Mouse (Mus musculus): ENCODE data around the gene Wdsub1.
"Not testable (repeated sequence)": the region's sequence is repeated elsewhere in the genome, so short reads cannot be mapped to it uniquely, and the experiment has no call there.

The Wdsub1 gene

DNA sequence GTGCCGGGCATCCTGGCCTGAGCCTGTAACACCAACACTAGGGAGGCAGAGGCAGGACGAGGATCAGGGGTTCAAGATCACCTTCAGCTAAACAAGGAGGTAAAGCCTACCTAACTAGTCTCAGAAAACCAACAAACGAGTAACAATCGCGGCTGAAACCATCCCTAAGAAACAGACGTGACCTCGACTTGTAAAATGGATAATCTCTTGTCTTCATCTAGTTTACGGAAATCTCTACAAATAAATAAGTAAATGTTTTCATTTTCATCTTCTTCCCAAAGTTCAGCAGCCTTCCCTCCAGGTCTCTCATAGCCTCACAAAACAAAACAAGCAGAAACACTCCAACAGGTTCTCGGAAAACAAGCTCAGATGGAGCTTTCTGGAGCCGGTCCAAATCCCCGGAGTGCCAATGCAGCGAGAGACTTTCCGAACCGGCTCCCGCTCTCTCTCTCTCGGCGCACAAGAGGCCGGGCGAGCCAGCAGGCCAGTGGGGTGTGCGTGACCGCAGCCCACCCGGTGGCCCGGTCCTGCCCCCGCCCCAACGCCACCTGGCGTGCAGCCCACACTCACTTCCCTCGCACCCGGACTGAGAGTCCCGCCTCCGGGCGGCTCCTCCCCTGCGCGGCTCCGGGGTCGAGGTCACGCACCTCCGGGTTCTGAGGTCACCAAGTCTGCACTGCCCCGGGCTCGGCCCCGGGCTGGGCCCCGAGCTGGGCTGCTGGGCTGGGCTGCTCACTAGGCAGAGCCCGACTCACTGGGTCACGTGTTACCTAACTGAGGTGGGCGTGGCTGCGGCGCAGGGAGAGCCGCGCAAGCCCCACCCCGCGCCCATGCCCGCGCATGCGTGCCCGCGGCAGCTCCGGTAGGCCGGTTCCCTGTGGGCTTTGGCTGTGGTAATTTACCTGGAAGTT is at the start of gene Wdsub1:
TSS of gene Wdsub1 (minus strand) at position 761 of the 911 bp plus-strand sequence.
- peak; percentile 94 to 97 for DNase-seq (ENCODE audit: low spot score in 2 of 2)

DNA sequence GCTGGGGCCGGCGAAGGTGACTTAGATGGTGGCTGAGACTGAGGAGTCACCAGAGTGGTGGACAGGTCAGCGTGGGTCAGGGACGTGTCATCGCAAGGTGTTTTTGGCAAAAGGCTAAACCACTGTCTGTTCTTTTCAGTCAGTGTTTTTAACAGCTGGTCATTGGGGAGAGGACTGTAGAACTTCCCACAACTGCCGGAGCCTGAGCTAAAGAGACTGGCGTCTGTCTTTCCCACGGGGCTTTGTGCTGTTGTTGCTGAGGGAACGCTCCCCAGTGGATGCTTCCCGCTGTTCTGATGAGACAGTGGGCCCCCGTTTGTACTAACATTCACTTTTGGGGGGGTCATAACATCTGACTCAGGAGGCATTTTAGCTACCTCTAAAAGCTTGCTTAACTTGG is 31.2 kb upstream of the Wdsub1 start:
- DNase-seq (ENCODE audit: low spot score in 2 of 2) = no peak

DNA sequence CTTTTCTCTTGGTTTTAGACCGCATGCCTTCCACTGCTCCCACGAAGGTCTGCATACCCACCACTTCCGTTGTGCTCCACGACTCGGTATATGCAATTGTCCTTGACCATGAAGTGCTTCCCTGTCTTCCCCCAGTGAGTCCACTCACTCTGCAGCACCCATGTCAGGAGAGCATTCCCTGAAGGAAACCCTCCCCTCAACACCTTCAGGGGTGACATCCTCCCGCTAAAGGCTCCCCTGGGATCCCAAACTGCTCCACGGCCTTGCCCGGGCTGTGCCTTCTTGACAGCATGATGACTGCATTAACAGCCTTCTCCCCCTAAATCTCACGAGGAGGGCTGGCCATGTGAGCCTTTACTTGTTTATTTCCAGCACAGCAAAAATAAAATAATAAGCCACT is 25.7 kb upstream of the Wdsub1 start:
- peak in 1 of 2 experiments; percentile 52 for DNase-seq (ENCODE audit: low spot score in 2 of 2)

DNA sequence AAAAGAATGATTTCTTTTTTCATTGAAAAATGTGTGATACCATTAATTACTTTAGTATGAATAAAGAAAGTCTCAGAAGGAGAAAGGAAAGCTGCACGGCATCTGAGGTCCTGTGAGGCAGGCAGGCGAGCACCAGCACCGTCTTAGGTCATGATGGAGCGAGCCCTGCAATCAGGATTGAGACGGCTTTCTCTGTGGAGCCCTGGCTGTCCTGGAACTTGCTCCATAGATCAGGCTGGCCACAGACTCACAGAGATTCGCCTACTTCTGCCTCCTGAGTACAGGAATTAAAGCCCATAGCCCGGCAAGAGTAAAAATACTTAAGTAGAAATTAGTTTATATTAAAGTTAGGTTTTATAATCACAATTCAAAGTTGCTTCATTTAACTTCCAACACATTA is 21.6 kb upstream of the Wdsub1 start:
- peak in 1 of 2 experiments; percentile 52 for DNase-seq (ENCODE audit: low spot score in 2 of 2)

DNA sequence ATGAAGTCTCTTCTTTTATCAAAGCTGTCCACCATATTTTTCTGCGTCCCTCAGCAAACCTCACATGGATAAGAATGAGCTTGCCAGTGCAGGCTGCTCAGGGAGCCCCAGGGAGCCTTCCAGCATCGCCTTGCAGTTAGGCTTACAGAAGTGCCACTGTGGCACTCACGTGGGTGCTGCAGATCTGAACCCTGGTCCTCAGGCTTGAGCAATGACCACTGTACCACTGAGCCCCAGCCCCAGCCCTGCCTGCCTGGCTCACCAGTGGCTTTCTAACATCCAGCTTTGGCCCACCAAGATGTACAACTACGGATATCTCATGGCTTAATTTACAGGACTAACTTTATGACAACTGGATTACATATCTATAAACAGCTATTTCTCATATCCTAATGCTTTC is 16.3 kb upstream of the Wdsub1 start:
- peak in 1 of 2 experiments; percentile 55 for DNase-seq (ENCODE audit: low spot score in 2 of 2)

DNA sequence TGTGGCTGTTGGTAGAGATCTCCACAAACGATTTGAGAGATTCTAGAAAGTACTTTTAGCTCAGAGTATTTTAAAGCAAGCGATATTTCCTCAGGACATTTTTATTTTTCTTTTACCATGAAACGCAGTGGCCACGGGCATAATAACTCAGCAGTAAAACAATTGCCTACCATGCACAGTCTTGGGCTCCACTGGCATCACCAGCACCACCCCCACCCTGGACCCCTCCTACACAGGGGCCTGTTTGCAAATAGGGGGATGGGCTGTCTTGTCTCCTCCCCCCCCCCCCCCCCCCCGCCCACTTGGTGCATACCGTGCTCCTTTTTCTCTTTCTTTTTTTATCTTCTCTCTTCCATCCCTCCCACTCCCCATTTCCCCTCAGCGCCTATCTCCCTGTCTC is 15.7 kb upstream of the Wdsub1 start:
- DNase-seq (ENCODE audit: low spot score in 2 of 2) = no peak

DNA sequence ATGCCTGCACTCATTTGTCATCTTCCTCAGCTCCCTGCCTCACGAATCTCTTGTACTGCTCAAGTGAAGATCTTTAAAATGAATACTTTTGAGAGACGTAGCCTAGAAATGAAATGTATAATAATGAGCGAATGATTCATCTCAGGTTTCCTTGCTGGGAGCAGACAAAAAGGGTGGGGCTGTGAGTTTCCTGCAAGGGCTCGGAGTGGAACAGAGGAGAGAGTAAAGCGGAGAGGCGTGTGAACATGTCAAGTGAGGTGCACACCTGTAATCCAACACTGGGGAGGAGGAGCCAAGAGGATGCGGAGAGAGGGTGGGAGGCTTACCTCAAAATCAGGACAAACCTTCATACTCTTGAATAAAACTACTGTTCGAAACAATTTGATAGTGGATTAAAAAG is 14.4 kb upstream of the Wdsub1 start:
- peak in 1 of 2 experiments; percentile 44 for DNase-seq (ENCODE audit: low spot score in 2 of 2)

DNA sequence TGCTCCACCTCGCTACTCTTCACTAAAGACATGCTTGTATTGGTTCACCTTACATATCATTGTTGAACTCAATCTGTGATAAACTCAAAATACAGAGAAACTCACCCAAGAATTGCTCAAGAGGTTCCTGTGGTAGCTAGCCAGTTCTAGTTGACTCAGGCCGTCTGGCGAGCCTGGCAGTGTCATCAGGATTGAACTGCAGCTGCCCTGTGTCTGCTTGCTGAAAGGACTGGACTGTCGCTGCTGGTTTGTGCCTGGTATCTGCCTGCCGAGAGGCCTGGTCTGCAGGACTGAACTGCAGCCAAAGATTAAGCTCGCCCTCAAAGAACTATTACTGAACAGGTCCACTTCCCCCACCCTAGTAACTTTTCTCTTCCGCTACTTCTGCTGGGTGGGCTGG is 14.0 kb upstream of the Wdsub1 start:
- no peak for DNase-seq (ENCODE audit: low spot score in 2 of 2)

DNA sequence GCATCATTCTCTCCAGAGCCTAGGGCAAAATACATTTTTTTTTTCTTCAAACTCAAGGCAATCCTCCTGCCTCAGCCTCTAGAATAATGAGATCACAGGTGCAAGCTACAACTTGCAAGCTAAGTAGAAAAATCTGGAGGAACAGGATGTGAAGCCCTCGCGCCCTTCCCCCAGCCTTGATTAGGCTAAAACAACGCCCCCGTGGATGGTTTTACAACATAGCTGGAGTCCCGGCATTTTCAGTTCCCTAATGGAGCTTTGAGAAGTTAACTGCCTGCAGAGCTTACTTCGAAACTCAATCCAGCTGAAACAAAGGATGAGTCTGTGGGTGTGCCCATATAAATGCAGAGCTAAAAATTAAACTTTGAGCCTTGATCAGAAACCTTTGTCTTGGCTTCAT is 7.3 kb upstream of the Wdsub1 start:
- DNase-seq (ENCODE audit: low spot score in 2 of 2) = no peak

DNA sequence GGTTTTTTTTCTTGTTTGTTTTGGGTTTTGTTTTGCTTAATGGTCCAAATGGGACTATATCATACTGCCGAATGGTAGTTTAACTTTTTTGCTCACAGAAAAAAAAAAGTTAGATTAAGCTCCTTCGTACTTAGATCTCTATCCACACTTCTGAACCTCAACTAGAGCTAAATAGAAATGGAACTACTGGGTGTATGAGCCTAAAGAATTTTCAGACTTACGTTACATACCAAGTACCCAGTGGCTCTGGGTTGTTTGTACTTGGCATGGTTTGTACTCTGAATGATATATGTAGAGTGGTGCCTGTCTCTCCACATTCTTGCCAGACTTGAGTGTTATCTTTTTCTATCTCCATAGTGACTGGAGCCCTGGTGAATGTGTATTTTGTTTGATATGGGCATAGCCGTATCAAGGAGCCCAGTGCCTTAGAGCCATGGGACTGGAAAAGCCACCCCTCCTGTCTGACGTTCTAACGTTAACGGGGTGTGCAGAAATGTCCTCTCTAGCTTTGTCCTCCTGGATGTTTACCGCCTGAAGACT is 421 bp upstream of the Wdsub1 start:
- DNase-seq (ENCODE audit: low spot score in 2 of 2) = no peak

DNA sequence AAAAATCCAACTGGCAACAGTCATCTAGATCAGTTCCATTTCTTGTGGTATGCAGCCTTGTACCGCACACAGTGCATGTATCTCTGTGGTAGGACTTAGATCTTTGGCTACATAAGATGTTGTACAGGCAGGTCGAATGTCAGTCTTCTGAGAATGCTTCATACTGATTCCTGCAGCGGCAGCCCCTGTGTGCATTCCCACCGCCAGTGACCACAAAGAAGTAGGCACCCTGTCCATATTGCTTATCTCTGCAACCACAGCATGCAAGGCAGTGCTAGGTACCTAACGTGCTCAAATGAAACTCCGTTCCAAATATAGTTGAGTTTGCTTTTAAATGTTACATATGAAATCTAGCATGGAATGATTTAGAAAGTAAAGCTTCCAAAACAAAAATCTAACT is 987 bp downstream of the Wdsub1 start:
- no peak for DNase-seq (ENCODE audit: low spot score in 2 of 2)

DNA sequence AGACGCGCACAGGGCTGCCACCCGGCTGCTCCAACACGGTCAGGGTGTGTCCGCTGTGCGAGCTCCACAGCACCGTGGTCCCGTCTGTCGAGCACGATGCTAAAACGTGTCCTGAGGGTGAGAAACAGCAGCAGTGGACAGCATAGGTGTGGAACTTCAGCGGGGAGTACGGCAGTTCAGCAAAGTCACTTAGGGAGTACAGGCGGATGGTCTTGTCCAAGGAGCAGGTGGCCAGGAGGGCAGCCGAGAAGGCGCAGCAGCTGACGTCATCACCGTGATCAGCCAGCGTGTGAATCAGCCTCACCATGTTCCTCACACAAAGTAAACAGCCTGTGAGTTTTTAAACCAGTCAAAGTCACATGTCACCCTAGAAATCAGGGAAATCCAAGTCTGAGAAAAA is 4.2 kb downstream of the Wdsub1 start:
- no peak for DNase-seq (ENCODE audit: low spot score in 2 of 2)

DNA sequence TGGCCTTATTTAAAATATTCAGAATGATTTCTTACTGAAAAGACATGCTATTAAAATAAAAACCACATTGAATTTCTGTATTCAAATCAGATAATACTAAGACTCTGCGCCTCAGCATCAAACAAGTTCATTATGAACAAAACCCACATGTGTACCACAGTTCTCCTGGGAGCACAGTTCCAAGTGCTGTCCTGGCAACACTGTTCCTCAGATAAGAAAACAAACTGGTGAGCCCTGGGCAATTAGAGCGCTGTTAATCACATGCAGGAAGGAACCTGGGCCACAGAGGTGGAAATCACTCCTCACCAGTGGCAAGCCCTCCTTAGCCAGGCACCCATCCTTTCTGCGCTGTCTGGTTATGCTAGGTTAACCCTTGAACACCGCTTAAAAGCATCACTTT is 5.1 kb downstream of the Wdsub1 start:
- no peak for DNase-seq (ENCODE audit: low spot score in 2 of 2)

DNA sequence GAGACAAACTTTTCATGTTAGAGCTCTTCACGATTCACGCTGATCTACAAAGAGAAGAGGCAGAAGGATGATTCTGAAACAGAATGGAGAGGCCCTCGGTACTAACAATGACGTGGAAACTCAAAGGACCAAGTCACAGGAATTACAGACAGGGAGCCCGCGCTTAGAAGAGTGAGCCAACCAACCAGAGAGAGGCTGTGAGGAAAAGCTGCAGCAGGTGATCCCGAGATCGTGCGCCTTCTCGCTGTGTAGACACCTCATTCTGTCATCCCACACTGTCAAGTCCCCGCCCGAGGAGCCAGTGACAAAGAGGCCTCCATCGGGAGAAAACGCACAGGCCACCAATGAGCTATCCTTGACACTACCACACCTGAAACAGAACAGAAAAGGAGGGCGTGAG is 5.9 kb downstream of the Wdsub1 start:
- no peak for DNase-seq (ENCODE audit: low spot score in 2 of 2)

DNA sequence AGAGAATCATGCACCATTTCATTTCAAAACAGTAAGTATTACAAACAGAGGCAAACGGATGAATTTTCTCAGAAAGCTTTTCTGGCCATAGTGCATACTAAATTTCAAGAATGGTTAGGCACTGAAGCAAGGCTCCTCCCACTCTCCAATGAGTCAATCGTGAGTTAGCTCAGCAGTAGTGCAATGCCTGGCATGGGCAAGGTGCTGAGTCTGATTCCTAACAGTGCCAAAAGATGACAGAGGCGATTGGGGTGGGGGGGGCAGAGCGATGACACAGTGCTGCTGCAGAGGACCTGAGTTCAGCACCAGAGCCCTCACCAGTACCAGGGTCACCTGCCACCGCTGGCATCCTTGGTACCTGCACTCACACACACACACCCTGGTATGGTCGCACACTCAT is 11.9 kb downstream of the Wdsub1 start:
- DNase-seq (ENCODE audit: low spot score in 2 of 2) = no peak

DNA sequence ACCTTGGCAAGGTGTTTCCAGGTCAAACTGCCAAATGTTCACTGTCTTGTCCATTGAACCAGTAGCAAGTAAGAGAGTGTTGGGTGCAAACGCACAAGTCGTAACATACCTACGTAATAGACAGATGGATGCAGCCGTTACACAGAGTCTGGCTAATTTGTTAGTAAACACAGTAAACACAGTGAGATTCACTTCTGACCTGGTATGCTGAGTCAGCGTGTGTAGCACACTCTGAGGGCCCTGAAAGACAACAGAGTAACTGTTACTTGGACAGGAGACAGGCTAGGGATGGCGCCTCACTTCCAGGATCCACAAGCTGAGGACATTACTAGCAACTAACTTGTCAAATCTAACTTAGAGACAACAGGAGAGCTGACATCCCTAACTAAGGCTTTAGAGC is 19.8 kb downstream of the Wdsub1 start:
- DNase-seq (ENCODE audit: low spot score in 2 of 2) = no peak

DNA sequence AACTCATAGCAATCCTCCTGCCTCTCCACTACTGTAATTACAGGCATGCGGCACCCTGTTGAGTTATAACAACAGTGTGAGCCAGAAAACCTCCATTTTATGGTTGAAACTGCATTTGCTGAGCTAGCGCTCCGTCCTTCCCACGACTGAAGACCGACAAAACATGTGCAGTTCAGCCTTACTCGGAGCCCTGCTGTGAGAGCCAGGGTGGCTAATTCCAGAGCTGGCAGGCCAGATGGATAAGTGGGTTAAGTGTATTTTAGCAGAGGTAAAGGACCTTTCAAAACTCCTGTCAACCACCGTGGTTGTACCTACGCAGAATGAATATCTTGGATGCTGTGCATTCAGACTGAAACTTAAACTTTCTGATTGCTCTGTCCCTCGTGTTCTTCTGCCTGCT is 28.0 kb downstream of the Wdsub1 start:
- no peak for DNase-seq (ENCODE audit: low spot score in 2 of 2)

DNA sequence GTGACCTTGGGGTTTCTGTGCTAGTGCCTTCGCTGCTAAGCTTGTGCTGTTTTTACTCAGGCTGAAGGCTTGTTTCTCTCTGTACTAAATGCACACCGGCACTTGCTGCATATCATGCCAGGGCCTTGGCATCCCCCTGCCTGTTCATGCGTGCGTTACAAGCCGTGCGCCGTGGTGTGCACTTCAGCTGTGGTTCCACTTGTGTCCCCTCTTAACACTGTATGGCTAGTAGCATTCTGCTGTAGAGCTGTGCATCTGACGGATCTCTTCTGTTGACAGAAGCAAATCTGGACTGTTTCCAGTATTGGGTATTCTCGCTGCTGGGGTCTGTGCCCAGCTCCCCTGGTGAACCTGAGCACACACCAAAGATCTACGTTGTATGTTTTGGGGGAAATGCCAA is 28.8 kb downstream of the Wdsub1 start:
- DNase-seq (ENCODE audit: low spot score in 2 of 2) = no peak

DNA sequence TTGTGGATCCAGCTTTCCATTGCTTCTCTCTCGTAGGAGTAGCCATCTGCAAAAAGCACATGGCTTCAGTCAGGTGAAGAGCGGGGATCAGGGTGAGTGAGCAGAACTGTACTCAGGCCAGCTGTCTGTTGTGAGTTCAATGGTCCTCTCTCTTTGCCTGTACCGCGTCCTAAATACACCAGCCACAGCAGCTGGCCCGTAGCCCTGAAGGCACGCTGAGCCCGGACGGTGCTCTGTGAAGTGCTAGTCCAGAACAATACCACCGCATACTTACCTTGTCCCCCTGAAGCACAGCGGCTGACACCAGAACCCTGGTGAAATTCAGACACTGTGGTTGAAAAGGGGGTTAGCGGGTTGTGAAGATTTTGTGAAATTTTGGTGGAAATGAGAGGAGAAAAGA is 29.5 kb downstream of the Wdsub1 start:
- DNase-seq (ENCODE audit: low spot score in 2 of 2) = no peak

DNA sequence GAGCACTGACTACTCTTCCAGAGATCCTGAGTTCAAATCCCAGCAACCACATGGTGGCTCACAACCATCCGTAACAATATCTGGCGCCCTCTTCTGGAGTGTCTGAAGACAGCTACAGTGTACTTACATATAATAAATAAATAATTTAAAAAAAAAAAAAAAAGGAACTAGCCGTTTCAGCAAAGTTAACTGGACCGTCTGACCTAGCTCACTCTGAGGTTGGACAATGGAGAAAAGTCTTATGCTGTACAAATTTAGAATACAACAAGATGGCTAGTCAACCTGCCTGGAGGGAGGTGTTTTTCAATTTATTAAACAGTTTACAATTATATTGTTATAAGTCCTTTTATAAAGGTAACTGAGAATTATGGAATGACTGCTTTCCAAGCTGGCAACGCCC is 30.5 kb downstream of the Wdsub1 start:
- DNase-seq (ENCODE audit: low spot score in 2 of 2) = not testable (repeated sequence)

DNA sequence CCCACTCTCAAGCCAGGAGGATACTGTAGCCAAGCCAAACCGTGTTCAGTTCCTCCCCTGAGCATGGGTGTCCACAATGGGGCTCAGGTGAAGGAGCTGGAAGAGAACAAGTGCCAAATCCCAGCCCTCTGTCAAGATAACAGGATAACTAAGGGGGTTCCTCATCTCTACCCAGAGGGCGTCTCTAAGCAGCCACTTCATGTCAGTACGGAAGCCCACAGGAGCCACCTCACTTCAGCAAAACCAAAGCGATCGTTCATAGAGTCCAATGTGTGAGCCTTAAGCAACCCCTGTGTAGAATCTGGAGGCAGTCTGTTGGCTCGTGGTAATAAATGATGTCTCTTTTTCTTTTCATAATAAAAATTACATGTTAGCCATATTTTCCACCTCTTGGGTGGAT is 38.5 kb downstream of the Wdsub1 start:
- DNase-seq (ENCODE audit: low spot score in 2 of 2) = peak in 1 of 2 experiments; percentile 50

DNA sequence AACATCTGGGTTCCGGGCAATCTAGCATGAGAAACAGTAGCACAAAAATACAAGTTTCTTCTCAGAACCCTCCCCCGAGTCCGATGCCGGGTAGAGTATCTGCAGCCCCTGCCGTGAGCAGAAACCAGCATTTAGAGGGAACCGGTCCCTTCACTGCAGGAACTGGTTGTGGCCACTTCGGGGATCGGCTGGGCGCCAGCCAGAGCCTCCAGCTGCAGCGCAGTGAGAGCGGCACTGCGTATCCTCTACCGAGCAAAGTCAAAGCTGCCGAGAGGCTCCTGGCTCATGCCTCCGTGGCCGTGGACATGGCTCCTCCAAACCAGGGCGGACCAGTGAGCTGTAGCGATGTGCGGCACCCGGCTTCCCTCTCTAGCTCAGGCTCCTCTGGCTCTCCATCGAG is 39.2 kb downstream of the Wdsub1 start:
- DNase-seq (ENCODE audit: low spot score in 2 of 2) = peak in 1 of 2 experiments; percentile 57

DNA sequence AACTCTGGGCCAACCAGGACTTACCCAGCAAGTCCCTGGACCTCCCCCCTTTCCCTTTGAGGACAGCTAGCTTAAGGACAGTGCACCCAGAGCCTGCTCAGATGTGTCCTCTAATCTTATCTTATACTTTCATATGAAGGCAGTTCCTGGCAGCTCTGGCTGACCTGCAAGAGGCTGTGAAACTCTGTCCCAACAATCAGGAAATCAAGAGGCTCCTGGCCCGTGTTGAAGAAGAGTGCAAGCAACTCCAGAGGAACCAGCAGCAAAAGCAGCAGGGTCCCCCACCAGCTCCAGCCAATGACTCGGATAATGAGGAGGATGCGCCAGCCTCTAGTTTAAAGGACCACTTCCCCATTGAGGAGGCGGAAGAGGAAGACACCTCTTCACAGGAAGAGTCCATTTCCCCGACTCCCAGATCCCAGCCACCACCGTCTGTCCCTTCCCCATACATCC is 39.8 kb downstream of the Wdsub1 start:
- DNase-seq (ENCODE audit: low spot score in 2 of 2) = peak in 1 of 2 experiments; percentile 60

Data from spleen, postnatal 4 days (tissue).